Mouse (Mus musculus) ES-E14 (cell line): ENCODE data around the gene Vapa.

Experiments used
- CHD2 ChIP-seq: IDR thresholded peaks from 2 replicates; pipeline ENCODE4 v1.6.1; 2014; ENCODE audit warnings: mild to moderate bottlenecking, low read depth, low read length, inconsistent platforms
- HCFC1 ChIP-seq: IDR thresholded peaks from 2 replicates; pipeline ENCODE4 v1.6.1; 2012; ENCODE audit warnings: low read length, inconsistent platforms, borderline replicate concordance; ENCODE audit not compliant: insufficient read depth
- MAFK ChIP-seq: IDR thresholded peaks from 2 replicates; pipeline ENCODE4 v1.6.1; 2014; ENCODE audit warnings: mild to moderate bottlenecking, low read depth, low read length, inconsistent platforms; ENCODE audit not compliant: insufficient read depth

GRCm38 (mm10) chr17:65604892-65605291 is 8.5 kb downstream of the Vapa start:
- TF ChIP-seq CHD2 = no peak
- TF ChIP-seq HCFC1 = no peak
- TF ChIP-seq MAFK = no peak
